Mouse (Mus musculus) midbrain, postnatal 0 days (tissue): ENCODE measurements around the gene Ankrd11. TPM values are rescaled to one million over a fixed set of nuclear protein-coding genes. Genes with fewer than 3 reads are reported as not detected.

Source experiments
- ATAC-seq: fragments of 200-750 bp; cut with Nextera tagmentation; 2 replicates; pipeline ENCODE4 v1.8.0; 2017; ENCODE audit warnings: moderate number of reproducible peaks, mild to moderate bottlenecking, moderate TSS enrichment, moderate library complexity; ENCODE audit not compliant: low FRiP score
- DNase-seq: peaks from one replicate; pipeline ENCODE4 v3.0.0-alpha.2; 2015; ENCODE audit warnings: low spot score
- H3K27ac ChIP-seq: fragments of 300-500 bp; sonication (generic); 2 replicates; pipeline ENCODE4 v1.5.1; 2014; ENCODE audit warnings: low read depth, mild to moderate bottlenecking, low read length, mixed read lengths
- H3K27me3 ChIP-seq: fragments of 300-500 bp; sonication (generic); 2 replicates; pipeline ENCODE4 v1.6.1; 2014; ENCODE audit warnings: low read length, control low read depth, mixed read lengths; ENCODE audit not compliant: insufficient read depth
- H3K36me3 ChIP-seq: fragments of 300-500 bp; sonication (generic); 2 replicates; pipeline ENCODE4 v1.6.1; 2014; ENCODE audit warnings: low read length, control low read depth, mixed read lengths; ENCODE audit not compliant: insufficient read depth
- H3K4me1 ChIP-seq: fragments of 300-500 bp; sonication (generic); 2 replicates; pipeline ENCODE4 v1.6.1; 2014; ENCODE audit warnings: mild to moderate bottlenecking, control low read depth, antibody characterized with exemption, low read length, mixed read lengths; ENCODE audit not compliant: insufficient read depth
- H3K4me2 ChIP-seq: fragments of 300-500 bp; sonication (generic); 2 replicates; pipeline ENCODE4 v1.6.1; 2014; ENCODE audit warnings: low read depth, mild to moderate bottlenecking, low read length, mixed read lengths; ENCODE audit not compliant: poor library complexity, severe bottlenecking
- H3K4me3 ChIP-seq: fragments of 300-500 bp; sonication (generic); 2 replicates; pipeline ENCODE4 v1.5.1; 2014; ENCODE audit warnings: low read depth, mild to moderate bottlenecking, low read length, moderate library complexity
- H3K9ac ChIP-seq: fragments of 300-500 bp; sonication (generic); replicated peaks from 2 replicates; pipeline ENCODE4 v1.6.1; 2014; ENCODE audit warnings: mild to moderate bottlenecking, low read length, moderate library complexity, mixed read lengths; ENCODE audit not compliant: poor library complexity, severe bottlenecking
- H3K9me3 ChIP-seq: fragments of 300-500 bp; sonication (generic); 2 replicates; pipeline ENCODE4 v1.6.1; 2016; ENCODE audit warnings: low read length, control low read depth
- CTCF ChIP-seq: IDR thresholded peaks from 2 replicates; pipeline ENCODE4 v1.5.1; 2016; ENCODE audit warnings: antibody characterized with exemption, mild to moderate bottlenecking
- WGBS: fragments of 180-500 bp; shearing (Covaris S2); extraction: QIAGEN DNeasy Blood & Tissue Kit; methylation state at CpG from one replicate; pipeline ENCODE4 v1.1.7; 2014; 5-methylcytosine and 5-hydroxymethylcytosine counted together
- polyA plus RNA-seq: library from polyadenylated mRNA; unstranded; fragments of >200 nt; fragmentation: Nextera tagmentation; extraction: Ambion mirVana; gene quantifications from 2 replicates; pipeline ENCODE4 v1.2.1, GENCODE M21; 2015
- total RNA-seq: library from RNA; depleted of rRNA; stranded (reverse); fragments of >200 nt; gene quantifications from 2 replicates; pipeline ENCODE4 v1.2.3, GENCODE M21; 2014; rRNA removed

Gene Ankrd11
- total and polyA plus RNA-seq, 2 experiments from 2014 or later: 78.7 to 98.3 TPM

GRCm38 (mm10) chr8:122845662-122846061 lies 196.4 kb downstream of the Ankrd11 start:
- H3K4me1 ChIP-seq: no peaks in the 10 kb centered on the region
- peak; percentile 40 for DNase-seq

DNA sequence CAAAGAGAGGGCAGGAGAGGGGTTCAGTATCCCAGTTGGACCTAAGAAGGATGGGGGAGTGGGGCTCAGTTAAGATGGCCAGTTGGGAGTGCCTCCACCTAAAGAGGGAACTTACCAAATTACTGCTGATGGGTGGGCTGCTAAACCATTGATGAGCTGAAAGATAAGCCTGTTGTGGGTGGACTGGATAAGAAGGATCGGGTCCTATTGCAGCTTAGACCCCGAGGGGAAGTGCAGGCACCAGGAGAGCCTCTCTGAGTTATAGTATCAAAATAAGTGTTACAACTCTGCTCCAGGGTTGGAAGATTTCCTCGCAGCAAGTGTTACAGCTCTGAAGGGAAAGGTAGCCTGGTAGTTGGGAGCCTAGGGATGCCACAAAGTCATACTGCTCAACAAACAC lies 197.9 kb downstream of the Ankrd11 start:
- ATAC-seq: no peak
- Histone ChIP-seq H3K4me2 (no peak overlapping the region), H3K9me3 (no peaks in the 10 kb centered on the region), H3K27me3 (no peaks in the 10 kb centered on the region), H3K9ac (no peak overlapping the region), H3K4me3 (no peak overlapping the region), H3K27ac (no peak overlapping the region), H3K4me1 (no peaks in the 10 kb centered on the region), H3K36me3 (no peaks in the 10 kb centered on the region)
- WGBS: 68% methylated on average over 3 of the region's 3 CpGs
- TF ChIP-seq CTCF: no peak
- DNase-seq: no peak

More at GRCm38 (mm10) chr8:122845662-122846061, 196.4 kb downstream of the Ankrd11 start:
- ATAC-seq: no peak
- no peak for TF ChIP-seq CTCF
- WGBS: 84% methylated on average over 4 of the region's 4 CpGs
- Histone ChIP-seq H3K4me3 (no peak overlapping the region), H3K9me3 (no peaks in the 10 kb centered on the region), H3K27me3 (no peaks in the 10 kb centered on the region), H3K4me2 (no peak overlapping the region), H3K27ac (no peak overlapping the region), H3K9ac (no peak overlapping the region), H3K36me3 (no peaks in the 10 kb centered on the region)

DNA sequence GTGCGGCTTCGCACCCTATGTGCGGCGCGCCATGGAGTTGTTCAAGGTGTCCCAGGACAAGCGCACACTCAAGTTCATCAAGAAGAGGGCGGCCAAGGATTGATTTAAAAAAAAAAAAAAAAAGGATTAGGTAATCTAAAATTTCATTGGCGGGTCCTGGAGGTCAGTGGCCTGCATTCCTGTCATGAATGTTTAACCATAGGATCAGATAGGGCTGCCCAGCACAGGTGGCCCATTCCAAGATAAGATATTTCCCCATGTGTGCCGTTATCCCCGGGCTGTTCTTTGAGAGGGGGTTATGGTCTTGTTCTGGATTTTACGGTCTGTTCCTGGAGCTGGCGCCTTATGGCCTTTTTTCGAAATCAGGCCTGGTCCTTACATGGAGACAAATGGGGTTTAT lies 205.4 kb downstream of the Ankrd11 start:
- Histone ChIP-seq H3K9ac (no peak overlapping the region), H3K27ac (no peak overlapping the region), H3K4me2 (no peak overlapping the region), H3K36me3 (no peaks in the 10 kb centered on the region), H3K4me3 (no peak overlapping the region), H3K9me3 (no peaks in the 10 kb centered on the region), H3K4me1 (no peaks in the 10 kb centered on the region), H3K27me3 (no peaks in the 10 kb centered on the region)
- ATAC-seq (no peak), DNase-seq (no peak)
- WGBS: 92% methylated on average over 13 of the region's 13 CpGs
- TF ChIP-seq CTCF: no peak

- H3K9ac ChIP-seq: no peak overlapping the region
- WGBS: 88% methylated on average over 12 of the region's 12 CpGs
- H3K27me3 ChIP-seq: no peaks in the 10 kb centered on the region
- no peak overlapping the region for H3K4me3 ChIP-seq
- no peaks in the 10 kb centered on the region for H3K36me3 ChIP-seq
- no peak overlapping the region for H3K4me2 ChIP-seq
- no peak for TF ChIP-seq CTCF
- H3K4me1 ChIP-seq: no peaks in the 10 kb centered on the region
- no peak overlapping the region for H3K27ac ChIP-seq
- ATAC-seq (no peak), DNase-seq (no peak)
- no peaks in the 10 kb centered on the region for H3K9me3 ChIP-seq
These were observed 205.9 kb downstream of the Ankrd11 start for GRCm38 (mm10) chr8:122836199-122836598.

GRCm38 (mm10) chr8:122834971-122835370 lies 207.1 kb downstream of the Ankrd11 start:
- WGBS: 29% methylated on average over 8 of the region's 8 CpGs
- TF ChIP-seq CTCF: peak; percentile 82
- H3K9me3 ChIP-seq: no peaks in the 10 kb centered on the region
- H3K4me1 ChIP-seq: no peaks in the 10 kb centered on the region
- H3K4me2 ChIP-seq: no peak overlapping the region
- no peak; the same call in 1 of the 2 replicates for ATAC-seq
- no peak overlapping the region for H3K9ac ChIP-seq
- no peaks in the 10 kb centered on the region for H3K36me3 ChIP-seq
- no peaks in the 10 kb centered on the region for H3K27me3 ChIP-seq
- no peak overlapping the region for H3K4me3 ChIP-seq
- H3K27ac ChIP-seq: no peak overlapping the region
- DNase-seq: peak; percentile 82

- H3K27me3 ChIP-seq: no peaks in the 10 kb centered on the region
- ATAC-seq (no peak), DNase-seq (no peak)
- H3K9ac ChIP-seq: no peak overlapping the region
- no peaks in the 10 kb centered on the region for H3K36me3 ChIP-seq
- H3K9me3 ChIP-seq: no peaks in the 10 kb centered on the region
- no peaks in the 10 kb centered on the region for H3K4me1 ChIP-seq
- no peak for TF ChIP-seq CTCF
- no peak overlapping the region for H3K4me3 ChIP-seq
- 92% methylated on average over 8 of the region's 8 CpGs for WGBS
- no peak overlapping the region for H3K4me2 ChIP-seq
- no peak overlapping the region for H3K27ac ChIP-seq
These were observed 207.7 kb downstream of the Ankrd11 start for GRCm38 (mm10) chr8:122834416-122834815.

Other genes starting within 250 kb of the Ankrd11 start
- 0.14 and 1.8 TPM in 2 replicates for gene Cdh15, start 194.3 kb downstream of the Ankrd11 start, total RNA-seq
- gene Cdh15, start 194.3 kb downstream of the Ankrd11 start, polyA plus RNA-seq: 3.5 and 4.0 TPM in 2 replicates
- 47.2 and 64.3 TPM in 2 replicates for gene Spg7, start 20.7 kb upstream of the Ankrd11 start, total RNA-seq
- gene Spg7, start 20.7 kb upstream of the Ankrd11 start, polyA plus RNA-seq: 50.1 and 51.3 TPM in 2 replicates
- gene Rpl13, start 60.1 kb upstream of the Ankrd11 start, total RNA-seq: 2,117 and 2,785 TPM in 2 replicates
- 801 and 821 TPM in 2 replicates for gene Rpl13, start 60.1 kb upstream of the Ankrd11 start, polyA plus RNA-seq
- 29.2 and 33.0 TPM in 2 replicates for gene Cpne7, start 75.1 kb upstream of the Ankrd11 start, total RNA-seq
- gene Cpne7, start 75.1 kb upstream of the Ankrd11 start, polyA plus RNA-seq: 28.0 and 29.1 TPM in 2 replicates
- 0.80 and 2.8 TPM in 2 replicates for gene Sult5a1, start 116.0 kb upstream of the Ankrd11 start, total RNA-seq
- gene Sult5a1, start 116.0 kb upstream of the Ankrd11 start, polyA plus RNA-seq: 1.1 and 2.2 TPM in 2 replicates
- gene Dpep1, start 144.0 kb upstream of the Ankrd11 start, total RNA-seq: 0.38 and 0.60 TPM in 2 replicates
- gene Dpep1, start 144.0 kb upstream of the Ankrd11 start, polyA plus RNA-seq: 0.11 and 0.33 TPM in 2 replicates
- 206 and 212 TPM in 2 replicates for gene Chmp1a, start 170.5 kb upstream of the Ankrd11 start, total RNA-seq
- 221 and 236 TPM in 2 replicates for gene Chmp1a, start 170.5 kb upstream of the Ankrd11 start, polyA plus RNA-seq
- gene Spata33, start 170.6 kb upstream of the Ankrd11 start, total RNA-seq: 4.9 and 7.3 TPM in 2 replicates
- gene Spata33, start 170.6 kb upstream of the Ankrd11 start, polyA plus RNA-seq: 9.2 and 9.3 TPM in 2 replicates
- 70.3 and 86.5 TPM in 2 replicates for gene Cdk10, start 182.6 kb upstream of the Ankrd11 start, total RNA-seq
- 57.8 and 67.0 TPM in 2 replicates for gene Cdk10, start 182.6 kb upstream of the Ankrd11 start, polyA plus RNA-seq
- 13.6 and 19.6 TPM in 2 replicates for gene Spata2l, start 194.0 kb upstream of the Ankrd11 start, total RNA-seq
- gene Spata2l, start 194.0 kb upstream of the Ankrd11 start, polyA plus RNA-seq: 14.3 and 16.8 TPM in 2 replicates
- 37.9 and 42.1 TPM in 2 replicates for gene Zfp276, start 211.9 kb upstream of the Ankrd11 start, total RNA-seq
- 15.4 and 17.8 TPM in 2 replicates for gene Zfp276, start 211.9 kb upstream of the Ankrd11 start, polyA plus RNA-seq
- gene Vps9d1, start 212.1 kb upstream of the Ankrd11 start, total RNA-seq: 77.4 and 88.9 TPM in 2 replicates
- gene Vps9d1, start 212.1 kb upstream of the Ankrd11 start, polyA plus RNA-seq: 66.1 and 70.7 TPM in 2 replicates